Mouse (Mus musculus): ENCODE results near the gene Slain2. TPM values are rescaled to one million over a fixed set of nuclear protein-coding genes. Genes with fewer than 3 reads are reported as not detected.

Gene Slain2
- polyA plus RNA-seq, 1 experiment from 2014 or later = 26.7 TPM

GRCm38 (mm10) chr5:72904903-72905790 is 9.0 kb upstream of the Slain2 start:
- Histone ChIP-seq H3K27me3 (ENCODE audit: control insufficient read depth, insufficient read depth, low read length) (no peaks in the 10 kb centered on the region), H3K9me3 (replicated peaks; ENCODE audit: control insufficient read depth, low read length) (no peaks in the 10 kb centered on the region), H3K4me1 (ENCODE audit: control insufficient read depth, insufficient read depth, low read length) (no peaks in the 10 kb centered on the region), H3K27ac (replicated peaks; ENCODE audit: low read depth, low read length) (no peak overlapping the region), H3K36me3 (replicated peaks; ENCODE audit: control insufficient read depth, insufficient read depth, low read depth, low read length) (no peaks in the 10 kb centered on the region), H3K9ac (replicated peaks; ENCODE audit: low read length) (no peak overlapping the region), H3K4me3 (ENCODE audit: low read depth, low read length) (no peak overlapping the region), H3K4me2 (ENCODE audit: low read depth, low read length) (no peak overlapping the region)
- peak; percentile 12 for DNase-seq (ENCODE audit: low spot score)
- no peak for ATAC-seq (replicated peaks; ENCODE audit: insufficient number of reproducible peaks, low FRiP score, low TSS enrichment, low read depth)
- WGBS = 79% methylated on average over 18 of the region's 18 CpGs

- 86% methylated on average over 6 of the region's 6 CpGs for WGBS
Observed at GRCm38 (mm10) chr5:72907402-72907801, 6.7 kb upstream of the Slain2 start.

GRCm38 (mm10) chr5:72908324-72908936 is 5.7 kb upstream of the Slain2 start:
- WGBS = 86% methylated on average over 8 of the region's 8 CpGs
- no peaks in the 10 kb centered on the region for H3K36me3 ChIP-seq (replicated peaks; ENCODE audit: control insufficient read depth, insufficient read depth, low read depth, low read length)
- H3K9me3 ChIP-seq (replicated peaks; ENCODE audit: control insufficient read depth, low read length) = no peaks in the 10 kb centered on the region
- no peak overlapping the region for H3K4me2 ChIP-seq (ENCODE audit: low read depth, low read length)
- no peaks in the 10 kb centered on the region for H3K27me3 ChIP-seq (ENCODE audit: control insufficient read depth, insufficient read depth, low read length)
- H3K4me3 ChIP-seq (ENCODE audit: low read depth, low read length) = no peak overlapping the region
- ATAC-seq (replicated peaks; ENCODE audit: insufficient number of reproducible peaks, low FRiP score, low TSS enrichment, low read depth) (no peak), DNase-seq (ENCODE audit: low spot score) (no peak)
- H3K27ac ChIP-seq (replicated peaks; ENCODE audit: low read depth, low read length) = no peak overlapping the region
- H3K9ac ChIP-seq (replicated peaks; ENCODE audit: low read length) = no peak overlapping the region
- no peaks in the 10 kb centered on the region for H3K4me1 ChIP-seq (ENCODE audit: control insufficient read depth, insufficient read depth, low read length)

More at GRCm38 (mm10) chr5:72907402-72907801, 6.7 kb upstream of the Slain2 start:
- Histone ChIP-seq H3K27ac (replicated peaks; ENCODE audit: low read depth, low read length) (no peak overlapping the region), H3K4me2 (ENCODE audit: low read depth, low read length) (no peak overlapping the region), H3K27me3 (ENCODE audit: control insufficient read depth, insufficient read depth, low read length) (no peaks in the 10 kb centered on the region), H3K4me1 (ENCODE audit: control insufficient read depth, insufficient read depth, low read length) (no peaks in the 10 kb centered on the region), H3K9me3 (replicated peaks; ENCODE audit: control insufficient read depth, low read length) (no peaks in the 10 kb centered on the region), H3K4me3 (ENCODE audit: low read depth, low read length) (no peak overlapping the region), H3K9ac (replicated peaks; ENCODE audit: low read length) (no peak overlapping the region), H3K36me3 (replicated peaks; ENCODE audit: control insufficient read depth, insufficient read depth, low read depth, low read length) (no peaks in the 10 kb centered on the region)
- ATAC-seq (replicated peaks; ENCODE audit: insufficient number of reproducible peaks, low FRiP score, low TSS enrichment, low read depth) = no peak
- no peak for DNase-seq (ENCODE audit: low spot score)

GRCm38 (mm10) chr5:72909363-72909762 is 4.7 kb upstream of the Slain2 start:
- 81% methylated on average over 4 of the region's 4 CpGs for WGBS
- ATAC-seq (replicated peaks; ENCODE audit: insufficient number of reproducible peaks, low FRiP score, low TSS enrichment, low read depth) = no peak
- H3K27ac ChIP-seq (replicated peaks; ENCODE audit: low read depth, low read length) = no peak overlapping the region

GRCm38 (mm10) chr5:72910373-72910772 is 3.7 kb upstream of the Slain2 start:
- no peak overlapping the region for H3K4me2 ChIP-seq (ENCODE audit: low read depth, low read length)
- no peaks in the 10 kb centered on the region for H3K27me3 ChIP-seq (ENCODE audit: control insufficient read depth, insufficient read depth, low read length)
- H3K4me3 ChIP-seq (ENCODE audit: low read depth, low read length) = no peak overlapping the region
- H3K9me3 ChIP-seq (replicated peaks; ENCODE audit: control insufficient read depth, low read length) = no peaks in the 10 kb centered on the region
- H3K9ac ChIP-seq (replicated peaks; ENCODE audit: low read length) = no peak overlapping the region
- WGBS = 87% methylated on average over 1 of the region's 1 CpGs
- H3K27ac ChIP-seq (replicated peaks; ENCODE audit: low read depth, low read length) = no peak overlapping the region
- DNase-seq (ENCODE audit: low spot score) = no peak
- no peak for ATAC-seq (replicated peaks; ENCODE audit: insufficient number of reproducible peaks, low FRiP score, low TSS enrichment, low read depth)
- no peaks in the 10 kb centered on the region for H3K36me3 ChIP-seq (replicated peaks; ENCODE audit: control insufficient read depth, insufficient read depth, low read depth, low read length)
- no peaks in the 10 kb centered on the region for H3K4me1 ChIP-seq (ENCODE audit: control insufficient read depth, insufficient read depth, low read length)

More at GRCm38 (mm10) chr5:72909363-72909762, 4.7 kb upstream of the Slain2 start:
- no peak for DNase-seq (ENCODE audit: low spot score)
- no peaks in the 10 kb centered on the region for H3K27me3 ChIP-seq (ENCODE audit: control insufficient read depth, insufficient read depth, low read length)
- no peak overlapping the region for H3K4me2 ChIP-seq (ENCODE audit: low read depth, low read length)
- H3K9ac ChIP-seq (replicated peaks; ENCODE audit: low read length) = no peak overlapping the region
- no peaks in the 10 kb centered on the region for H3K36me3 ChIP-seq (replicated peaks; ENCODE audit: control insufficient read depth, insufficient read depth, low read depth, low read length)
- H3K4me3 ChIP-seq (ENCODE audit: low read depth, low read length) = no peak overlapping the region
- no peaks in the 10 kb centered on the region for H3K4me1 ChIP-seq (ENCODE audit: control insufficient read depth, insufficient read depth, low read length)
- no peaks in the 10 kb centered on the region for H3K9me3 ChIP-seq (replicated peaks; ENCODE audit: control insufficient read depth, low read length)

GRCm38 (mm10) chr5:72911284-72911683 is 2.8 kb upstream of the Slain2 start:
- H3K4me3 ChIP-seq (ENCODE audit: low read depth, low read length) = no peak overlapping the region
- H3K36me3 ChIP-seq (replicated peaks; ENCODE audit: control insufficient read depth, insufficient read depth, low read depth, low read length) = no peaks in the 10 kb centered on the region
- H3K27me3 ChIP-seq (ENCODE audit: control insufficient read depth, insufficient read depth, low read length) = no peaks in the 10 kb centered on the region
- H3K4me2 ChIP-seq (ENCODE audit: low read depth, low read length) = no peak overlapping the region
- 88% methylated on average over 3 of the region's 3 CpGs for WGBS
- H3K4me1 ChIP-seq (ENCODE audit: control insufficient read depth, insufficient read depth, low read length) = no peaks in the 10 kb centered on the region
- DNase-seq (ENCODE audit: low spot score) (no peak), ATAC-seq (replicated peaks; ENCODE audit: insufficient number of reproducible peaks, low FRiP score, low TSS enrichment, low read depth) (no peak)
- no peaks in the 10 kb centered on the region for H3K9me3 ChIP-seq (replicated peaks; ENCODE audit: control insufficient read depth, low read length)
- H3K9ac ChIP-seq (replicated peaks; ENCODE audit: low read length) = no peak overlapping the region
- no peak overlapping the region for H3K27ac ChIP-seq (replicated peaks; ENCODE audit: low read depth, low read length)

GRCm38 (mm10) chr5:72914633-72915561 is 793 bp downstream of the Slain2 start:
- Histone ChIP-seq H3K36me3 (replicated peaks; ENCODE audit: control insufficient read depth, insufficient read depth, low read depth, low read length) (no peaks in the 10 kb centered on the region), H3K9me3 (replicated peaks; ENCODE audit: control insufficient read depth, low read length) (no peaks in the 10 kb centered on the region), H3K27me3 (ENCODE audit: control insufficient read depth, insufficient read depth, low read length) (no peaks in the 10 kb centered on the region), H3K9ac (replicated peaks; ENCODE audit: low read length) (peak overlapping the region; percentile 99), H3K4me1 (ENCODE audit: control insufficient read depth, insufficient read depth, low read length) (no peaks in the 10 kb centered on the region), H3K27ac (replicated peaks; ENCODE audit: low read depth, low read length) (peak overlapping the region; percentile 96), H3K4me2 (ENCODE audit: low read depth, low read length) (peak overlapping the region; percentile 76), H3K4me3 (ENCODE audit: low read depth, low read length) (peak overlapping the region; percentile 97)
- under 1% methylated on average over 63 of the region's 66 CpGs for WGBS
- DNase-seq (ENCODE audit: low spot score) (peak; percentile 57), ATAC-seq (replicated peaks; ENCODE audit: insufficient number of reproducible peaks, low FRiP score, low TSS enrichment, low read depth) (peak; percentile 66)

Measured in embryonic facial prominence, embryonic 11.5 days (tissue).